In the genomic region with DNA sequence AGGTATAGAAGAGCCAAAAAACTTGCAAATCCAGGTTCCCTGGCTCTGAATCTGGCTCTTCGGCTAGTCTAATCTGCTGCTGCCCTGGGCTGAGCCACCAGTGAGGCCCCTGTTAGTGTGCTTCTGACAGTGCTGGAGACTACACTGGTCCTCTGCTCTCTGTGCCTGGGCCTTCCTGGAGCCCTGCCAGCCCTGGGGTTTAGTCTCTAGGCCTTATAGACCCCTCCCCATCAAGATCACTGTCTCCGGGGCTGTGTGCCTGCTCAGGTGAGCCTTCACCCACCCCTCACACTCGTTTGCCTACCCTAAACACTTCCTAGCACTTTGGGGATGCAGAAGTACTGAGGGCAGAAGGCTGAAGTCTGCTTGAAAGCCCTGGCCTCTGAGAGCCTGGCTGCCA, we compare ENCODE assay signal across 25 mouse cellular contexts. TPM values are rescaled to one million over a fixed set of nuclear protein-coding genes. Genes with fewer than 3 reads are reported as not detected.
DNase-seq lines count a peak whose midpoint lies in the region; ATAC-seq and TF ChIP-seq lines count a peak whose summit lies in the region.
"Had no signal": no experiment of that assay in that cellular context is flagged by ENCODE, and none has a peak within 500 bp of the region (broad histone marks: within the 10 kb centered on the region; RNA-seq: fewer than 3 reads in every experiment).

No protein-coding gene starts in this region.

- H3K9me3 ChIP-seq in heart, embryonic 11.5 days (replicated peaks; ENCODE audit: control insufficient read depth, low read length) = no peaks in the 10 kb centered on the region; the same call in 1 of the 2 replicates
- H3K9me3 ChIP-seq in hindbrain, embryonic 10.5 days = no peaks in the 10 kb centered on the region
- H3K9me3 ChIP-seq in hindbrain, postnatal 0 days (ENCODE audit: low read length) = no peaks in the 10 kb centered on the region
- H3K9me3 ChIP-seq: embryonic facial prominence, embryonic 12.5 days; forebrain, embryonic 15.5 days; intestine, embryonic 15.5 days; liver, embryonic 13.5 days had no signal

- no peak for DNase-seq in heart, adult 9 months (ENCODE audit: low spot score in 2 of 2)
- no peak for DNase-seq in hindbrain, embryonic 10.5 days (ENCODE audit: low spot score)
- DNase-seq in hindbrain, postnatal 0 days (ENCODE audit: low spot score) = no peak
- DNase-seq in right cerebral cortex, postnatal 4 days = peak; percentile 38
- DNase-seq in right cerebral cortex, postnatal 36 days (ENCODE audit: low spot score in 2 of 2) = no peak
- no peak for DNase-seq in spleen, postnatal 14 days (ENCODE audit: low spot score in 2 of 2)
- DNase-seq: cerebellum, adult 2 months; kidney, adult 9 months; kidney, postnatal 25 days; layer of hippocampus, adult 9-11 months; liver, embryonic 13.5 days; lung, embryonic 14.5 days; lung, postnatal 36 days; midbrain, embryonic 14.5 days; thymus, adult 18-20 months; thymus, postnatal 4 days had no signal

- peaks cover 55% of the 10 kb centered on the region for H3K4me1 ChIP-seq in heart, embryonic 11.5 days (ENCODE audit: control insufficient read depth, insufficient read depth, low read length)
- peaks cover 22% of the 10 kb centered on the region for H3K4me1 ChIP-seq in hindbrain, embryonic 10.5 days (replicated peaks)
- H3K4me1 ChIP-seq in hindbrain, postnatal 0 days (ENCODE audit: insufficient read depth, low read length) = peaks cover 5% of the 10 kb centered on the region; the same call in 1 of the 2 replicates

- WGBS in heart, embryonic 11.5 days (ENCODE audit: insufficient replicate concordance) = 45% methylated on average over 3 of the region's 3 CpGs
- 78% methylated on average over 3 of the region's 3 CpGs for WGBS in hindbrain, embryonic 10.5 days
- 60% methylated on average over 3 of the region's 3 CpGs for WGBS in hindbrain, postnatal 0 days

- ATAC-seq in heart, embryonic 11.5 days (replicated peaks; ENCODE audit: insufficient number of reproducible peaks, low FRiP score, low TSS enrichment) = no peak; the same call in 1 of the 2 replicates
- no peak for ATAC-seq in hindbrain, postnatal 0 days
- ATAC-seq: forebrain, embryonic 15.5 days; intestine, embryonic 15.5 days had no signal

- no peaks in the 10 kb centered on the region for H3K36me3 ChIP-seq in heart, embryonic 11.5 days (ENCODE audit: control insufficient read depth, insufficient read depth, low read length)
- no peaks in the 10 kb centered on the region for H3K36me3 ChIP-seq in hindbrain, embryonic 10.5 days
- no peaks in the 10 kb centered on the region for H3K36me3 ChIP-seq in hindbrain, postnatal 0 days (ENCODE audit: insufficient read depth, low read length)
- H3K36me3 ChIP-seq: embryonic facial prominence, embryonic 12.5 days; forebrain, embryonic 15.5 days; intestine, embryonic 15.5 days; liver, embryonic 13.5 days had no signal

- H3K9ac ChIP-seq in heart, embryonic 11.5 days (ENCODE audit: low read depth, low read length) = peak overlapping the region; percentile 31; the same call in 1 of the 2 replicates
- no peak overlapping the region for H3K9ac ChIP-seq in hindbrain, postnatal 0 days (replicated peaks; ENCODE audit: low read length)
- H3K9ac ChIP-seq: embryonic facial prominence, embryonic 12.5 days; forebrain, embryonic 15.5 days; hindbrain, embryonic 14.5 days; intestine, embryonic 15.5 days; liver, embryonic 13.5 days; lung, embryonic 14.5 days had no signal

- peak overlapping the region; percentile 84 for H3K27ac ChIP-seq in heart, embryonic 11.5 days (ENCODE audit: low read depth, low read length)
- H3K27ac ChIP-seq in hindbrain, embryonic 10.5 days = peak overlapping the region; percentile 56; the same call in 1 of the 2 replicates
- H3K27ac ChIP-seq in hindbrain, postnatal 0 days = no peak overlapping the region
- H3K27ac ChIP-seq: embryonic facial prominence, embryonic 12.5 days; forebrain, embryonic 15.5 days; hindbrain, embryonic 14.5 days; intestine, embryonic 15.5 days; liver, embryonic 13.5 days had no signal

- H3K4me3 ChIP-seq in heart, embryonic 11.5 days (ENCODE audit: low read depth, low read length) = no peak overlapping the region
- no peak overlapping the region for H3K4me3 ChIP-seq in hindbrain, embryonic 10.5 days
- H3K4me3 ChIP-seq in hindbrain, postnatal 0 days (ENCODE audit: low read length) = no peak overlapping the region
- H3K4me3 ChIP-seq: embryonic facial prominence, embryonic 12.5 days; forebrain, embryonic 15.5 days; intestine, embryonic 15.5 days; liver, embryonic 13.5 days had no signal

- peaks cover 18% of the 10 kb centered on the region for H3K27me3 ChIP-seq in heart, embryonic 11.5 days (ENCODE audit: control insufficient read depth, insufficient read depth, low read length)
- H3K27me3 ChIP-seq in hindbrain, embryonic 10.5 days (ENCODE audit: insufficient read depth, poor library complexity, severe bottlenecking) = peaks cover 47% of the 10 kb centered on the region
- H3K27me3 ChIP-seq in hindbrain, postnatal 0 days (ENCODE audit: insufficient read depth, low read length) = no peaks in the 10 kb centered on the region

- H3K4me2 ChIP-seq in heart, embryonic 11.5 days = peak overlapping the region; percentile 46
- no peak overlapping the region for H3K4me2 ChIP-seq in hindbrain, postnatal 0 days (ENCODE audit: low read depth, low read length)
- H3K4me2 ChIP-seq: embryonic facial prominence, embryonic 12.5 days; forebrain, embryonic 15.5 days; hindbrain, embryonic 14.5 days; intestine, embryonic 15.5 days; liver, embryonic 13.5 days; lung, embryonic 14.5 days had no signal

- no peak for TF ChIP-seq CTCF in hindbrain, postnatal 0 days (IDR thresholded peaks at IDR 0.05; ENCODE audit: low read depth)

RNA-seq across cellular contexts. Expression of a gene that starts 5.5 kb away (rescaled TPM):
- polyA plus RNA-seq in heart, embryonic 11.5 days (2014; fragmentation: Nextera tagmentation; extraction: Ambion mirVana) = 8.4 and 13.5 TPM in 2 replicates
- polyA plus RNA-seq in hindbrain, embryonic 10.5 days (2016; fragmentation: Nextera tagmentation; extraction: Ambion mirVana) = 5.2 and 12.5 TPM in 2 replicates
- 66.1 and 75.6 TPM in 2 replicates for total RNA-seq in hindbrain, postnatal 0 days (2014; rRNA removed)
- polyA plus RNA-seq in hindbrain, postnatal 0 days (2015; fragmentation: Nextera tagmentation; extraction: Ambion mirVana) = 33.9 and 35.6 TPM in 2 replicates

RNA-seq across cellular contexts. Expression of a gene that starts 18.1 kb away (rescaled TPM):
- polyA plus RNA-seq in heart, embryonic 11.5 days (2014; fragmentation: Nextera tagmentation; extraction: Ambion mirVana) = 24.7 and 29.1 TPM in 2 replicates
- polyA plus RNA-seq in hindbrain, embryonic 10.5 days (2016; fragmentation: Nextera tagmentation; extraction: Ambion mirVana) = 34.1 and 38.7 TPM in 2 replicates
- 37.7 and 46.2 TPM in 2 replicates for total RNA-seq in hindbrain, postnatal 0 days (2014; rRNA removed)
- 25.3 and 26.6 TPM in 2 replicates for polyA plus RNA-seq in hindbrain, postnatal 0 days (2015; fragmentation: Nextera tagmentation; extraction: Ambion mirVana)

RNA-seq across cellular contexts. Expression of a gene that starts 57.8 kb away (rescaled TPM):
- polyA plus RNA-seq in heart, embryonic 11.5 days (2014; fragmentation: Nextera tagmentation; extraction: Ambion mirVana) = 0.41 TPM in 1 of 2 replicates, not detected in the other
- polyA plus RNA-seq in hindbrain, embryonic 10.5 days (2016; fragmentation: Nextera tagmentation; extraction: Ambion mirVana) = 0.95 and 4.1 TPM in 2 replicates
- 1.2 and 3.3 TPM in 2 replicates for total RNA-seq in hindbrain, postnatal 0 days (2014; rRNA removed)
- 1.6 and 2.0 TPM in 2 replicates for polyA plus RNA-seq in hindbrain, postnatal 0 days (2015; fragmentation: Nextera tagmentation; extraction: Ambion mirVana)
- total RNA-seq: common myeloid progenitor, adult 5-6 weeks; gastrocnemius, postnatal 4 days; neutrophil, adult 5-6 weeks had no signal
- polyA plus RNA-seq: liver, embryonic 13.5 days; lung, embryonic 14.5 days; small intestine, adult 2 months had no signal
